In the genomic region with DNA sequence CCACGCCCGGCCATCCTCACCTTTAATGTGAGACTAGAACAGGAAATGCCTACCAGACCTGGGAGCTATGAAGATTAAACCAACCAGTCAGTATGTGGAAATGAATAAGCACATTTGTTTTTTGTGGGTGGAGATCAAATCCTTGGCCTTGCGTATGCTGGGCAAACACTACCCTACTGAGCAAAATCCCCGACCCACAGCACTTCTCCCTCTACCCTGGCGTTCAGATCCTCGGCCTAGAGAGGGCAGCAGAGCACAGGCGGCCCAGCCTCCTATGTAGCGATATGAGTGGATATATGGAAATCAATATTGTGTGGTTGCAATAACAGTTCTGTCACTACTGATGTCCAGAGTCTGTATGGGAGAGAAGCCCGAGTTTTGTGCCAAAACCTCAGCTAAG, we compare ENCODE assay signal across 8 mouse cellular contexts. TPM values are rescaled to one million over a fixed set of nuclear protein-coding genes. Genes with fewer than 3 reads are reported as not detected.
A peak's percentile ranks its signal among the peaks of the same experiment; 100 is the strongest.
DNase-seq lines count a peak whose midpoint lies in the region; ATAC-seq and TF ChIP-seq lines count a peak whose summit lies in the region.

No protein-coding gene starts in this region.

- H3K36me3 ChIP-seq in forebrain, postnatal 0 days (ENCODE audit: insufficient read depth) = peaks cover 25% of the 10 kb centered on the region
- peaks cover 3% of the 10 kb centered on the region; the same call in 1 of the 2 replicates for H3K36me3 ChIP-seq in forebrain, embryonic 16.5 days (ENCODE audit: control insufficient read depth, insufficient read depth)
- peaks cover 3% of the 10 kb centered on the region; the same call in 1 of the 2 replicates for H3K36me3 ChIP-seq in midbrain, embryonic 11.5 days (ENCODE audit: control insufficient read depth, insufficient read depth, low read length)

- WGBS in forebrain, postnatal 0 days = 88% methylated on average over 9 of the region's 9 CpGs
- 88% methylated on average over 9 of the region's 9 CpGs for WGBS in forebrain, embryonic 16.5 days
- 92% methylated on average over 9 of the region's 9 CpGs for WGBS in midbrain, embryonic 11.5 days

- no peak for DNase-seq in forebrain, postnatal 0 days
- DNase-seq in 416B (ENCODE audit: low read depth) (peak; percentile 81), ZHBTc4 (ENCODE audit: low read depth, low spot score) (peak; percentile 70)
- peak; percentile 66 to 72 for DNase-seq in lung, adult 18-20 months
- DNase-seq in thymus, postnatal 14 days = peak; percentile 67
- no peak for DNase-seq in left cerebral cortex, adult 8-10 months (ENCODE audit: low spot score in 2 of 2)
- DNase-seq in midbrain, embryonic 11.5 days (ENCODE audit: low spot score, missing footprints) = no peak

- H3K9me3 ChIP-seq in forebrain, postnatal 0 days (ENCODE audit: low read length) = no peaks in the 10 kb centered on the region
- no peaks in the 10 kb centered on the region for H3K9me3 ChIP-seq in forebrain, embryonic 16.5 days (ENCODE audit: control insufficient read depth, low read length)
- H3K9me3 ChIP-seq in midbrain, embryonic 11.5 days (ENCODE audit: control insufficient read depth, low read length) = no peaks in the 10 kb centered on the region

- peak; percentile 61 for TF ChIP-seq CTCF in forebrain, postnatal 0 days (IDR thresholded peaks at IDR 0.05; ENCODE audit: low read depth)

- no peak overlapping the region for H3K4me3 ChIP-seq in forebrain, postnatal 0 days (ENCODE audit: low read depth, low read length)
- no peak overlapping the region for H3K4me3 ChIP-seq in forebrain, embryonic 16.5 days (replicated peaks; ENCODE audit: low read length)
- H3K4me3 ChIP-seq in midbrain, embryonic 11.5 days (ENCODE audit: low read depth, low read length) = no peak overlapping the region

- H3K9ac ChIP-seq in forebrain, postnatal 0 days = no peak overlapping the region
- no peak overlapping the region for H3K9ac ChIP-seq in forebrain, embryonic 16.5 days (replicated peaks; ENCODE audit: low read depth, low read length)
- H3K9ac ChIP-seq in midbrain, embryonic 11.5 days (ENCODE audit: low read length) = no peak overlapping the region

- ATAC-seq in forebrain, postnatal 0 days = no peak
- ATAC-seq in forebrain, embryonic 16.5 days = no peak
- no peak for ATAC-seq in midbrain, embryonic 11.5 days (ENCODE audit: low FRiP score)

- no peaks in the 10 kb centered on the region for H3K4me1 ChIP-seq in forebrain, postnatal 0 days (ENCODE audit: insufficient read depth)
- H3K4me1 ChIP-seq in forebrain, embryonic 16.5 days (replicated peaks; ENCODE audit: control insufficient read depth, insufficient read depth, low read length) = no peaks in the 10 kb centered on the region
- peaks cover 3% of the 10 kb centered on the region; the same call in 1 of the 2 replicates for H3K4me1 ChIP-seq in midbrain, embryonic 11.5 days (ENCODE audit: control insufficient read depth, insufficient read depth, low read length)

- H3K27me3 ChIP-seq in forebrain, postnatal 0 days (ENCODE audit: insufficient read depth, low read length) = no peaks in the 10 kb centered on the region
- no peaks in the 10 kb centered on the region for H3K27me3 ChIP-seq in forebrain, embryonic 16.5 days (replicated peaks; ENCODE audit: control insufficient read depth, insufficient read depth, low read length)
- no peaks in the 10 kb centered on the region for H3K27me3 ChIP-seq in midbrain, embryonic 11.5 days (ENCODE audit: control insufficient read depth, insufficient read depth, low read length)

- no peak overlapping the region for H3K4me2 ChIP-seq in forebrain, postnatal 0 days (ENCODE audit: low read depth)
- no peak overlapping the region for H3K4me2 ChIP-seq in forebrain, embryonic 16.5 days (ENCODE audit: low read length)
- H3K4me2 ChIP-seq in midbrain, embryonic 11.5 days = no peak overlapping the region

- no peak overlapping the region for H3K27ac ChIP-seq in forebrain, postnatal 0 days (ENCODE audit: low read depth, low read length)
- no peak overlapping the region for H3K27ac ChIP-seq in forebrain, embryonic 16.5 days (ENCODE audit: low read length)
- H3K27ac ChIP-seq in midbrain, embryonic 11.5 days (ENCODE audit: low read depth, low read length) = no peak overlapping the region

RNA-seq across cellular contexts. Expression of gene Pnma1, which starts 14.8 kb away (rescaled TPM):
- 13.9 and 14.2 TPM in 2 replicates for total RNA-seq in forebrain, postnatal 0 days (2014; rRNA removed)
- 9.3 and 12.0 TPM in 2 replicates for polyA plus RNA-seq in forebrain, postnatal 0 days (2015; fragmentation: Nextera tagmentation; extraction: Ambion mirVana)
- 5.3 and 7.2 TPM in 2 replicates for polyA plus RNA-seq in forebrain, embryonic 16.5 days (2015; fragmentation: Nextera tagmentation; extraction: Ambion mirVana)
- 1 to 10 TPM; 5.1 to 6.3 (median 5.8) TPM for total RNA-seq in left cerebral cortex, adult 8-10 months (2022)
- polyA plus RNA-seq in midbrain, embryonic 11.5 days (2014; fragmentation: Nextera tagmentation; extraction: Ambion mirVana) = 3.4 and 3.8 TPM in 2 replicates

RNA-seq across cellular contexts. Expression of gene Dnal1, which starts 49.0 kb away (rescaled TPM):
- total RNA-seq in forebrain, postnatal 0 days (2014; rRNA removed) = 14.2 and 20.3 TPM in 2 replicates
- polyA plus RNA-seq in forebrain, postnatal 0 days (2015; fragmentation: Nextera tagmentation; extraction: Ambion mirVana) = 7.5 and 13.5 TPM in 2 replicates
- polyA plus RNA-seq in forebrain, embryonic 16.5 days (2015; fragmentation: Nextera tagmentation; extraction: Ambion mirVana) = 10.4 and 12.8 TPM in 2 replicates
- 10 to 100 TPM; 72.6 to 93.3 (median 83.6) TPM for total RNA-seq in left cerebral cortex, adult 8-10 months (2022)
- polyA plus RNA-seq in midbrain, embryonic 11.5 days (2014; fragmentation: Nextera tagmentation; extraction: Ambion mirVana) = 4.9 and 5.4 TPM in 2 replicates

RNA-seq across cellular contexts. Expression of gene Elmsan1, which starts 55.5 kb away (rescaled TPM):
- total RNA-seq in forebrain, postnatal 0 days (2014; rRNA removed) = 7.0 and 7.9 TPM in 2 replicates
- polyA plus RNA-seq in forebrain, postnatal 0 days (2015; fragmentation: Nextera tagmentation; extraction: Ambion mirVana) = 2.2 and 2.5 TPM in 2 replicates
- 3.8 and 4.4 TPM in 2 replicates for polyA plus RNA-seq in forebrain, embryonic 16.5 days (2015; fragmentation: Nextera tagmentation; extraction: Ambion mirVana)
- 10 to 100 TPM; 17.8 to 23.3 (median 20.3) TPM for total RNA-seq in left cerebral cortex, adult 8-10 months (2022)
- 3.4 and 3.9 TPM in 2 replicates for polyA plus RNA-seq in midbrain, embryonic 11.5 days (2014; fragmentation: Nextera tagmentation; extraction: Ambion mirVana)

Comparison
In these comparisons a context has a peak if more than half of its experiments do, and no peak if none do; other contexts are left out.
1. DNase-seq: peak in 416B (single experiment), ZHBTc4 (single experiment), lung, adult 18-20 months (2 of 2) and thymus, postnatal 14 days (single experiment); none in forebrain, postnatal 0 days (single experiment), left cerebral cortex, adult 8-10 months (0 of 2) and midbrain, embryonic 11.5 days (single experiment).